Mouse (Mus musculus) lung, postnatal 0 days (tissue): Measurements from ENCODE around the gene Ubr4.

Experiments
- CTCF ChIP-seq: IDR thresholded peaks from 2 replicates; pipeline ENCODE4 v1.5.1; 2016; ENCODE audit warnings: antibody characterized with exemption, mild to moderate bottlenecking
- EP300 ChIP-seq: IDR thresholded peaks from 2 replicates; pipeline ENCODE4 v1.6.1; 2016; ENCODE audit warnings: antibody characterized with exemption, mild to moderate bottlenecking, control low read depth

DNA sequence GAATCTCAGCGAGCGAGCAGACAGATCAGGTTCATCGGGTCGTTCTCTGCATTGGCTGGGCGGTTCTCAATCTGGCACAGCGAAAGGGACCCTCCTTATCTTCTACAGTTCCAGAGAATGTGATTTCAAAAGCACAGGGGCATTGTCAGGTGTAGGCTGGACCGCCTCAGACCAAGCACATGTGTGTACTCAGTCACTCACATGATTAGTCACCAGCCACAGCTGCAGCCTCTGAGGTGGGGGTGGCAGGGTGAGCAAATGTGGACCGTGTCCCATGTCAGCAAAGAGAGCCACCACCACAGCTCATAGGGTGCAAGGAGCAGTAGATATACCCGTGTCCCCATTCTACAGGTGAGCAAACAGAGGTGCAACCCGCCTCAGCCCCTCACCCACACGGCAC lies 154.3 kb downstream of the Ubr4 start:
- no peak for TF ChIP-seq EP300
- TF ChIP-seq CTCF, result no peak
